Mouse (Mus musculus) ES-Bruce4 (cell line): Measurements from ENCODE around the gene Nsun2. TPM values are rescaled to one million over a fixed set of nuclear protein-coding genes. Genes with fewer than 3 reads are reported as not detected.
A peak's percentile ranks its signal among the peaks of the same experiment; 100 is the strongest.

Experiments
- H3K27ac ChIP-seq: 2 replicates; pipeline ENCODE4 v1.5.1; 2012; ENCODE audit warnings: low read length, inconsistent platforms; ENCODE audit not compliant: insufficient read depth
- H3K27me3 ChIP-seq: 2 replicates; pipeline ENCODE4 v1.6.1; 2012; ENCODE audit warnings: mild to moderate bottlenecking, low read length, inconsistent platforms; ENCODE audit not compliant: control insufficient read depth, poor library complexity, insufficient read depth, severe bottlenecking
- H3K36me3 ChIP-seq: 2 replicates; pipeline ENCODE4 v1.6.1; 2012; ENCODE audit warnings: inconsistent platforms, mild to moderate bottlenecking, low read length, moderate library complexity; ENCODE audit not compliant: control insufficient read depth, poor library complexity, insufficient read depth, severe bottlenecking
- H3K4me1 ChIP-seq: one replicate; pipeline ENCODE4 v1.8.1; 2011; ENCODE audit warnings: low read length; ENCODE audit not compliant: control insufficient read depth, insufficient read depth
- H3K4me3 ChIP-seq: 2 replicates; pipeline ENCODE4 v1.5.1; 2011; ENCODE audit warnings: low read depth, mild to moderate bottlenecking, low read length
- H3K9ac ChIP-seq: 2 replicates; pipeline ENCODE4 v1.6.1; 2012; ENCODE audit warnings: low read depth, mild to moderate bottlenecking, inconsistent platforms; ENCODE audit not compliant: poor library complexity, severe bottlenecking
- H3K9me3 ChIP-seq: replicated peaks from 2 replicates; pipeline ENCODE4 v1.6.1; 2012; ENCODE audit warnings: mild to moderate bottlenecking, low read length, inconsistent platforms; ENCODE audit not compliant: control insufficient read depth, poor library complexity, insufficient read depth, severe bottlenecking
- CTCF ChIP-seq: IDR thresholded peaks from one replicate; pipeline ENCODE4 v1.8.1; 2011; ENCODE audit warnings: low read depth, low read length
- EP300 ChIP-seq: IDR thresholded peaks from 2 replicates; pipeline ENCODE4 v1.6.1; 2011; ENCODE audit warnings: low read depth, low read length; ENCODE audit not compliant: insufficient read depth
- POLR2A ChIP-seq: IDR thresholded peaks from one replicate; pipeline ENCODE4 v1.8.1; 2011; ENCODE audit warnings: low read length; ENCODE audit not compliant: insufficient read depth
- polyA plus RNA-seq: library from polyadenylated mRNA; stranded (reverse); fragments of >200 nt; gene quantifications from 2 replicates; pipeline ENCODE4 v1.2.4, GENCODE M21; 2011; ENCODE audit warnings: low read depth; ENCODE audit not compliant: missing spikeins, insufficient read depth, insufficient read length

The Nsun2 gene
- 197 and 208 TPM in 2 replicates for polyA plus RNA-seq

- peak within 1 kb of the TSS; percentile 98 for H3K9ac ChIP-seq
- no peak within 1 kb of the TSS for H3K27ac ChIP-seq
- no peaks in the 10 kb centered on the region for H3K9me3 ChIP-seq
- no peaks in the 10 kb centered on the region for H3K27me3 ChIP-seq
- TF ChIP-seq POLR2A (no peak), CTCF (no peak)
- H3K4me1 ChIP-seq: peaks cover 8% of the 10 kb centered on the region
- H3K36me3 ChIP-seq: no peaks in the 10 kb centered on the region; the same call in 1 of the 2 replicates
- H3K4me3 ChIP-seq: peak within 1 kb of the TSS; percentile 90
Measured at GRCm38 (mm10) chr13:69533405-69534333, at the start of gene Nsun2. Gene Nsun2 (plus strand): TSS chr13:69533746.

DNA sequence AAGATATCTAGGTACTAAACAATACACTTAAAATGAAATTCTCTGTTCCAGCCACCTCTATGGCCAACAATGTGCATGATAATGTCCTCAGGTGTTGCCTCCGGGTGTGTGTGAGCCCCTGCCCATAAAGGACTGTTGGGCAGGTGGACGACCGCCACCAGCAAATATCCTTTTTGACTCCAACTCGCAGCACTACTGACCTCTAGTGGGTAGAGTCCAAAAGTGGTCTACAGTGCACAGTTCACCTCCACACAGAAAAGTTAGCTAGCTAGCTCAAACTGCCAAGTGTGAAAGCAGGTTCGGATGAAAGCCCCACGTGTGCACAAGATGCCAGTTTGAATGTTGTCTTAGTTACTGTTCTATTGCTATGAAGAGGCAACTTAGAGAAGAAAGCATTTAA is 48.2 kb upstream of the Nsun2 start:
- Histone ChIP-seq H3K9ac (no peak overlapping the region), H3K9me3 (no peaks in the 10 kb centered on the region), H3K4me3 (no peak overlapping the region), H3K27me3 (no peaks in the 10 kb centered on the region; the same call in 1 of the 2 replicates), H3K4me1 (no peaks in the 10 kb centered on the region), H3K27ac (no peak overlapping the region), H3K36me3 (no peaks in the 10 kb centered on the region)
- TF ChIP-seq EP300 (no peak), CTCF (peak; percentile 52), POLR2A (no peak)

DNA sequence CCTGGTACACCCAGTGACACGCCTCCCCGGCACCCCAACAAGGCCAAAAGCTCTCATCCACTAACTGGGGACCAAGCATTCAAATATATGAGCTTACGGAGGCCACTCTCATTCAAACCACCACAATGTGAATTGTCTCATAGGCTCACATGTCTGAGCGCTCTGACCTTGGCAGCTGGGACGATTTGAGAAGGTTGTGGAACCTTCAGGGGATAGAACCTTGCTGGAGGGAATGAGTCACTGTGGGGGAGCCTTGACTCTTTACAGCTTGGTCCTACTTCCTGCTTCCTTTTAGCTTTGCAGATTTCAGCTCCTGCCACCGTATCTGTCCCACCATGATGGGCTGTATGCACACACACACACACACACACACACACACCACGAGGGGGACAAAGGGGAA is 47.7 kb upstream of the Nsun2 start:
- Histone ChIP-seq H3K36me3 (no peaks in the 10 kb centered on the region), H3K9me3 (no peaks in the 10 kb centered on the region), H3K4me1 (no peaks in the 10 kb centered on the region), H3K27me3 (no peaks in the 10 kb centered on the region; the same call in 1 of the 2 replicates), H3K4me3 (no peak overlapping the region), H3K27ac (no peak overlapping the region), H3K9ac (no peak overlapping the region)
- no peak for TF ChIP-seq CTCF
- no peak for TF ChIP-seq POLR2A

GRCm38 (mm10) chr13:69487108-69487507 is 46.4 kb upstream of the Nsun2 start:
- Histone ChIP-seq H3K27me3 (no peaks in the 10 kb centered on the region; the same call in 1 of the 2 replicates), H3K9ac (no peak overlapping the region)

DNA sequence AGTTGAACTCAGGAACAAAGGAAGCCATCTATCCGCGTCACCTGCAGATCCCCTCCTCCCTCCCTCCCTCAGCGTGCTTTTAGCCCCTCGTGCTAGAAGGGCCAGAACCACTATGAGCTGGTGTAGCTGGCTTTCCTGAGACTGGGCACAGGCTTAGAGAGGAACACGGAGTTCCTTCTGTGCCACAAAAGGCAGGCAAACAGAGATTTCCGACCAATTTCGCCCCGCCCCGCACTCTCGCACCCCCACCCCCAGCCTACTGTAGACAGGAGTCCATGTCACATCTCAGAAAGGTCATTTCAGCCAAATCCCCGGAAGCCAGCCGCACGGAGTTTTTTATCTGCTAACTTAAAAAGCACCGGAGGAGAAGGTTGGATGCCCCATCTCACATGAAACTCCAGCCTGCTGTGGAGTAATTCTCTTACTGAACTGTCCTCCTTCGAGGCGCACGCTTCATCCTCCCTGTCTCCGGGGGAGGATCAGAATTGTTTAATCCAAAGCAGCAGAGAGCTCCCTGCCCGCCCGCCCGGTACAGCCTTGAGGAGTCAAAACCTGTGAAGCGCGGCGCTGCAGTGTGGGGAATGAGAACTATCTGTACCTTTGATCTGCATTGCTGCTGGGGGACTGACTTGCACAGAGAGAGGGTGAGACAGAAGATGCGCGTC is 45.8 kb upstream of the Nsun2 start:
- TF ChIP-seq CTCF (no peak), POLR2A (no peak)
- Histone ChIP-seq H3K9me3 (no peaks in the 10 kb centered on the region), H3K4me1 (no peaks in the 10 kb centered on the region), H3K9ac (no peak overlapping the region), H3K27me3 (no peaks in the 10 kb centered on the region; the same call in 1 of the 2 replicates), H3K36me3 (no peaks in the 10 kb centered on the region), H3K27ac (no peak overlapping the region), H3K4me3 (peak overlapping the region; percentile 32; the same call in 1 of the 2 replicates)

More at GRCm38 (mm10) chr13:69487108-69487507, 46.4 kb upstream of the Nsun2 start:
- Histone ChIP-seq H3K4me1 (no peaks in the 10 kb centered on the region), H3K27ac (no peak overlapping the region), H3K4me3 (no peak overlapping the region), H3K9me3 (no peaks in the 10 kb centered on the region), H3K36me3 (no peaks in the 10 kb centered on the region)
- TF ChIP-seq CTCF (no peak), POLR2A (no peak), EP300 (no peak)
